Mouse (Mus musculus) midbrain, embryonic 10.5 days (tissue): ENCODE results near the gene Neurl2. TPM values are rescaled to one million over a fixed set of nuclear protein-coding genes. Genes with fewer than 3 reads are reported as not detected.
"Not testable (repeated sequence)": the region's sequence is repeated elsewhere in the genome, so short reads cannot be mapped to it uniquely, and the experiment has no call there.

Source experiments
- DNase-seq: peaks from one replicate; pipeline ENCODE4 v3.0.0-alpha.2; 2017; ENCODE audit warnings: low spot score
- H3K27ac ChIP-seq: fragments of 300-500 bp; sonication (generic); replicated peaks from 2 replicates; pipeline ENCODE4 v1.5.1; 2016; ENCODE audit warnings: mild to moderate bottlenecking
- H3K27me3 ChIP-seq: fragments of 300-500 bp; sonication (generic); 2 replicates; pipeline ENCODE4 v1.6.1; 2016; ENCODE audit warnings: low read depth, mild to moderate bottlenecking; ENCODE audit not compliant: poor library complexity, severe bottlenecking
- H3K36me3 ChIP-seq: fragments of 300-500 bp; sonication (generic); 2 replicates; pipeline ENCODE4 v1.6.1; 2016; ENCODE audit warnings: mild to moderate bottlenecking, moderate library complexity
- H3K4me1 ChIP-seq: fragments of 300-500 bp; sonication (generic); 2 replicates; pipeline ENCODE4 v1.6.1; 2016
- H3K4me3 ChIP-seq: fragments of 300-500 bp; sonication (generic); 2 replicates; pipeline ENCODE4 v1.5.1; 2016; ENCODE audit warnings: mild to moderate bottlenecking, moderate library complexity
- H3K9me3 ChIP-seq: fragments of 300-500 bp; sonication (generic); replicated peaks from 2 replicates; pipeline ENCODE4 v1.6.1; 2016; ENCODE audit warnings: mild to moderate bottlenecking
- WGBS: fragments of 180-500 bp; shearing (Covaris S2); methylation state at CpG from one replicate; pipeline ENCODE4 v1.1.7; 2016; 5-methylcytosine and 5-hydroxymethylcytosine counted together
- polyA plus RNA-seq: library from polyadenylated mRNA; unstranded; fragments of >200 nt; fragmentation: Nextera tagmentation; extraction: Ambion mirVana; gene quantifications from 2 replicates; pipeline ENCODE4 v1.2.1, GENCODE M21; 2016

The Neurl2 gene
- polyA plus RNA-seq, 1 experiment from 2014 or later, result 3.8 TPM

DNA sequence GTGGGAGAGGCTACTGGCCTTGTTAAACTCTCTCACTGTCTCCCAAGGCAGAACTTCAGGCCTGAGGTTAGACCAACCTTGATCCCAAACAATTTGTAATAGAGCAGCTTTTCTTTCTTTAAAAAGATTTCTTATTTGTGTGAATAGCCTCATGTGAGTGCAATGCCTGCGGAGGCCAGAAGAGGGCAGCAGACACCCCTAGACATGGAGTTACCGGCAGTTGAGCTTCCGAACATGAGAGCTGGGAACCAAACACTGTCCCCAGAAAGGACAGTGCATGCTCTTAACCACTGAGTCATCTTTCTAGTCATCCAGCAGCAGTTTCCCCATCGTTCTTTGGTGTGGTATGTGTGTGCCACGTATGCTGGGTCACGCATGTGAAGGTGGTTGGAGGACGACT, 34.3 kb upstream of the Neurl2 start:
- no peaks in the 10 kb centered on the region for H3K27me3 ChIP-seq
- no peak for DNase-seq
- WGBS, result 90% methylated on average over 7 of the region's 7 CpGs
- peaks cover 6% of the 10 kb centered on the region; the same call in 1 of the 2 replicates for H3K9me3 ChIP-seq
- no peak overlapping the region for H3K27ac ChIP-seq
- H3K4me1 ChIP-seq, result peaks cover 8% of the 10 kb centered on the region; the same call in 1 of the 2 replicates
- H3K36me3 ChIP-seq, result no peaks in the 10 kb centered on the region
- H3K4me3 ChIP-seq, result no peak overlapping the region

DNA sequence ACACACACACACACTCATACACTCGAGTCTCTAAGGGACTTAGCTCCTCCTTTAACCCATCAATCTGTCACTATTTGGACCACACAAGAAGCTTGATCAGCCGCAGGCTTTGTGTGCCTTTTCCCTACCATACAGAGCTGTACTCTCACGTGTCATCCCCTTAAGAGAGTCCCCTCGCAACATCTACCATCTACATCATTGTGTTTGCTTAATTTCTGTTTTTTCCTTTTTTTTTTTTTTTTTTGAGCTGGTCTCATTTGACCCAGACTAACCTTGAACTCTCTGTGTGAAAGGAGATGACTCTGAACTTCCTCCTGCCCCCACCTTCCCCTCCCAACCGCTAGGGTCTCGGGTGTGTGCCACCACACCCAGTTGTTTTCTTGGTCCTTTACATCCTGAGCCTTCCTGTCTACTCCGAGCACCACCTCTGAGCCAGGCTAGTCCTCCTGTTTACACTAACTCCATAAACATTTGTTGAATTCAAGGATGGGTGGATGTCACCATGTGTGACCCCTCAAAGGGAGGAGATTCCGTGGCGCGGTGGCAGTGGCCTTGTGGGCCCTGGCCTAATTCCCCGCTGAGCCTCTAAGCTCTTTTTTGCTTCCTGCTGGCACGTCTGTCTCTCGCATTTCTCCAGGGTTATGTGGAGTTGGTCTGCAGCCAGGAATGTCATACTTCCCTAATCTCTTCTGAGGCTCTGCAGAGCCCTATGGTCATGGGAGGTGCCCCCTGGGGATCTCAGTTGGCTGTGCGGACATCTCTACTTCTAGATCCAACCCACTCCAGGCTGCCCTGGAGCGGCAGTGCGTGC, 33.7 kb upstream of the Neurl2 start:
- Histone ChIP-seq H3K9me3 (peaks cover 6% of the 10 kb centered on the region; the same call in 1 of the 2 replicates), H3K27ac (no peak overlapping the region), H3K36me3 (no peaks in the 10 kb centered on the region), H3K4me1 (peaks cover 14% of the 10 kb centered on the region), H3K27me3 (no peaks in the 10 kb centered on the region), H3K4me3 (no peak overlapping the region)
- DNase-seq, result no peak
- 71% methylated on average over 16 of the region's 16 CpGs for whole genome bisulfite sequencing

DNA sequence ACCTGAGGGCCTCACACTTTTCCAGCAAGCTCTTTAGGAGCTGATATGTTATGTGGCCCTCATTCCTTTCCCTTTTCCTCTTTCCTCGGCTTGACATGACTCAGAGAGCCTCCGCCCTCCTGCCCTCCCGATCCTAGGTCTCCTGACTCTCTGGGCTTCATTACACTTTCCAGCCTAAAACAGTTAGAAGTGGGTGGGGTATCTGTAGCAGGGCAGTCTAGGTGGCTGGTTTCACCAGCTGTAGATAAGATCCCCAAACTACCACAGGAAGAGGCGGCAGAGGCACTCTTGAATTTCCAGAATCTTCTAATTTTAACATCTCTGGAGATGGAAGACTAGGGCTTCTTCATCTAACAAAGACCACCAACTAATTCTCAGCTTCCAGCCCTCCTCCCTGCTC, 31.3 kb upstream of the Neurl2 start:
- Histone ChIP-seq H3K36me3 (no peaks in the 10 kb centered on the region), H3K4me3 (no peak overlapping the region), H3K4me1 (peaks cover 17% of the 10 kb centered on the region), H3K27me3 (peaks cover 5% of the 10 kb centered on the region), H3K9me3 (peaks cover 6% of the 10 kb centered on the region; the same call in 1 of the 2 replicates), H3K27ac (no peak overlapping the region)
- no peak for DNase-seq
- 80% methylated on average over 4 of the region's 4 CpGs for WGBS

DNA sequence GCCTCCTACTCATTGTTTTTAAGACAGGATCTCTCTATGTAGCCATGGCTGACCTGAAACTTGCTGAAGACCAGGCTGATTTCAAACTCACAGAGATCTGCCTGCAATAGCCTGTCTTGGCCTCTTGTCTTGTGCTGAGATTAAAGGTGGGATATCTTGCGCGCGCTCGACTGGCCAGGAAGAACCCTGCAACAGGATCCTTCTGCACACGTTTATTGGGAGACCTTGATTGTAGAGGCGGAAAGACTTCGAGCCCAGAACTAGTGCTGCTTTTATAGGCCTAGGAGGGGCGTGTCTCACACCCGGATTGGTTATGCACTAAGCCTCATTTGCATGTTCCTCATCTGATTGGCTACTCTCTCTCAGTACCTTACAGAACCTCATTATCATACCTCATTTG, 30.2 kb upstream of the Neurl2 start:
- peaks cover 24% of the 10 kb centered on the region for H3K4me1 ChIP-seq
- H3K27ac ChIP-seq, DNase-seq, H3K4me3 ChIP-seq, H3K9me3 ChIP-seq, H3K36me3 ChIP-seq: not testable (repeated sequence)
- 90% methylated on average over 9 of the region's 9 CpGs for WGBS
- peaks cover 16% of the 10 kb centered on the region for H3K27me3 ChIP-seq

DNA sequence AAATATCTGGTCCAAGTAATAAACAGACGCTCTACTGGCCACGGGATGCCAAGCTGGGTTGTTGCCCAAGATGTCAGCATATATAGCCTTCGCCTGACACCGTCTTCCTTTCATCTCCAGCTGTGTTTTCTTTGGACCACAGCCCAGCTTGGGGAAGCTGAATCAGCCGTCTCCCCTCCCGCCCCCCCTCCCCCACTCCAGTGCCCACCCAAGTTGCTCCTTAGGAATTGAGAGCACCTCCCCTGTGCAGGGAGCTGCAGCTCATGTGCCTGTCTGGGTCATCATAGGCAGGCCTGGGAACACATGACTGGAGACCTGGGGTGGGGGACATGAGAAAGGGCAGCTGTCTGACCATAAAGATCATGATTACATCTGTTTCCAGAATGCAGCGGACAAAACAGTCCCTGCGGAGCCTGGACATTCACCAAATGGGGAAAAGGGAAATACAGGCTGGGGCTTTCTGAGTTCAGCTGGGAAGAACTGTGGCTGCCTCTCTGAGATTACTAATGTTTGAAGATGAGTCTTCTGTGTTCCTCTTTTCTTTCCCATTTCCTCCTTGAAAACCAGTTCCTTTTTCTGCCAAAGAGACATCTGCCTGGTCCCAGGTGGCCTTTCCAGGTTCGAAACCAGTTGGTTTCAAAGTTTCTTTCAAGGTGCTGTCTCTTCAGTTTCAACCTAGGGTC, 29.1 kb upstream of the Neurl2 start:
- H3K4me1 ChIP-seq, result peaks cover 34% of the 10 kb centered on the region
- DNase-seq, result peak; percentile 51
- no peaks in the 10 kb centered on the region for H3K36me3 ChIP-seq
- H3K4me3 ChIP-seq, result no peak overlapping the region
- 0 out of 2 replicates have a peak, but pooled peaks cover 2% of the 10 kb centered on the region for H3K9me3 ChIP-seq
- 68% methylated on average over 9 of the region's 9 CpGs for WGBS
- H3K27me3 ChIP-seq, result peaks cover 27% of the 10 kb centered on the region
- no peak overlapping the region for H3K27ac ChIP-seq

DNA sequence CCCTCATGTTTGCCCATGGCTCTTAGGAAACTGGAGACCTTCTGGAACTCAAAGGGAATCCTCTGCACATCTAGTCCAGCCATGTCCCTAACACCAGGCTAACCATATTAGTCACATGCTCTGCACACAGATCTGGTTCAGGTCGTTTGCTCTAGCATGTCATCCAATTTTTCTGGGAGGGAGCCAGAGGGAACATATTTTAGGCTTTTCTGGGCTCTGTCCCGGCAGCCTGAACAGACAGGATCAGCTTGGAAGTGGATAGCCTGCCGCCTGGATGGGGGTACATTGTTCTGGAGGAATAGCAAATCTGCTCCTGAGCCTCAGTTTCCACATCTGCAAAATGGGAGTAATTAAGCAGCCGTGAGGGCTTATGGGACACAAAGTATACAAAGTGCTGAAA, 27.8 kb upstream of the Neurl2 start:
- H3K27ac ChIP-seq, result no peak overlapping the region
- no peak for DNase-seq
- 82% methylated on average over 4 of the region's 4 CpGs for WGBS
- H3K27me3 ChIP-seq, result peaks cover 39% of the 10 kb centered on the region
- H3K4me1 ChIP-seq, result peaks cover 42% of the 10 kb centered on the region
- no peak overlapping the region for H3K4me3 ChIP-seq
- no peaks in the 10 kb centered on the region for H3K9me3 ChIP-seq
- no peaks in the 10 kb centered on the region for H3K36me3 ChIP-seq

DNA sequence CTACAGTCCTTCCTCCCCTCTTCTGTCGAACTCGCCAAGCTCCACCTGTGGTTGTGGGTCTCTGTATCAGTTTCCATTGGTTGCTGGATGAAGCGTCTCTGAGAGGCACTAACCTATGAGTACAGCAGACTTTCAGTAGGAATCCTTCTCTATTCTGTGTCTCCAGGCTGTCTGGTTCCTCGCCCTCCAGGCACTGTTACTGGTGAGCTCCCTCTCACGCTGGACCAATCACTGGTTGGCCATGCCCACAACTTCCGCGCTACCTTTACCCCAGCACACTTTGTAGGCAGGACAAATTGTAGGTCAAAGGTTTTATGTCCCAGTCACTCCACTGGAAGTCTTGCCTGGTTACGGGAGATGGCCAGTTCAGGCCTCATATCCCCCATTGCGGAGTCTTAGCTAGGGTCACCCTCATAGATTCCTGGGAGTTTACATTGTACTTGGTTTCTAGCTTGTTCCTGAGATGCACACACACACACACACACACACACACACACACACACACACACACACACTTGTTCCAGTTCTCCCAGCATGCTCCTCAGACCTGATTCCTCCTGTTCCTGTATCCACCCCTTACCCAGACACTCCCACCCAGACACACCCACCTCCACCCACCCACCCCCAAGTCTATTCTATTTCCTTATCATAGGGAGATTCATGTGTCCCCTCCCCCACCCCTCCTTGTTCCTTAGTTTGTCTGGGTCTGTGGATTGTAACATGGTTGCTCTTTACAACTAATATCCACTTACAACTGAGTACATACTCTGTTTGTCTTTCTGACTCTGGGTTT, 26.6 kb upstream of the Neurl2 start:
- Histone ChIP-seq H3K27ac (no peak overlapping the region), H3K4me3 (no peak overlapping the region), H3K27me3 (peaks cover 49% of the 10 kb centered on the region), H3K36me3 (no peaks in the 10 kb centered on the region), H3K9me3 (no peaks in the 10 kb centered on the region), H3K4me1 (peaks cover 55% of the 10 kb centered on the region)
- DNase-seq, result no peak
- 67% methylated on average over 9 of the region's 9 CpGs for WGBS

DNA sequence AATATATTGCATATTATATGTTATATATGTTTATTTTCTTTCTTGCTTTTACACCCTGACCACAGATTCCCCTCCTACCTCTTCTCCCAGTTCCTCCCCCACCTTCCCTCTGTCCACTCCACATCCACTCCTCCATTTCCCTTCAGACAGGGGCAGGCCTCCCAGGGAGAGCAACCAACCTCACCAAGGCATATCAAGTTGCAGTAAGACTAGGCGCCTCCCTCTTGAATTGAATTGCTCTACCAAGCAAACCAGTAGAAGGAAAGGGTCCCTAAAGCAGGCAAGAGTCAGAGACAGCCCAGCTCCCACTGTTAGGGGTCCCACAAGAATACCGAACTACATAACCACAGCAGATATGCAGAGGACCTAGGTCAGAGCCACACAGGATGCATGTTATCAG, 25.9 kb upstream of the Neurl2 start:
- Histone ChIP-seq H3K27me3 (peaks cover 51% of the 10 kb centered on the region), H3K27ac (no peak overlapping the region), H3K9me3 (no peaks in the 10 kb centered on the region), H3K36me3 (peaks cover 5% of the 10 kb centered on the region), H3K4me3 (no peak overlapping the region), H3K4me1 (peaks cover 57% of the 10 kb centered on the region)
- no peak for DNase-seq
- 59% methylated on average over 2 of the region's 2 CpGs for WGBS

DNA sequence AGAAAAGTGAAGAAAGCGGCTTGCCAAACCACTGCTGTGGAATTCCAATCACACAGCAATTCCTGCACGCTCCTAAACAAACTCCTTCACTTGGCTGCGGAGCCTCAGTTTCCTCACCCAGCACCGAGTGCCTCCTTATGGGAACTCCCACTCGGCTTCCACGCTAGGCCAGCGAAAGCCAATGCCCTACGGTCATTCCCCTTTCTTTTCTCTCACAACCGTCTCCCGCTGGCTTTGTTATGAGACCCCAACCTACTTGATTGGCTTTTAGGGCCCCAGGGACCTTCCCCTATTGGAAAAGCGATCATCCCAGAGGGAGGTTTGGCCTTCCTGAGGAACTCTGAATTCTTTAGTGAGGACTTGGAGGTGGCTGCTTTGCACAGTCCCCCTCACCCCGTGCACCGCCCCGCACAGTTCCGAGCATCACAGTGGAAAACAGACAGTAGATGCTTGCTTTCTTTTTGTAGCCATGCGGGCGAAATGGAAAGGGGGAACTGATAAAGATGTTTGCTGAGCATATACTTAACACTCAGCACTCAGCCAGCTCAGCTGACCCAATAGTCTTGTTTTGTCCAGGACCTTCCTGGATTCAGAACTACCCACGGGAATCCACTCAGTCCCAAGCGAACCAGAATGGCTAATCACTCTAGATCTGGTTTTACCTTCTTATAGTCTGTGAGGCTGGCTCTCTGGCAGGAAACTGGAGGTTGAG, 24.7 kb upstream of the Neurl2 start:
- Histone ChIP-seq H3K27me3 (peaks cover 51% of the 10 kb centered on the region), H3K9me3 (no peaks in the 10 kb centered on the region), H3K4me3 (peak overlapping the region; percentile 75), H3K27ac (peak overlapping the region; percentile 85), H3K36me3 (peaks cover 16% of the 10 kb centered on the region), H3K4me1 (peaks cover 57% of the 10 kb centered on the region)
- DNase-seq, result no peak
- WGBS, result 2% methylated on average over 19 of the region's 19 CpGs

DNA sequence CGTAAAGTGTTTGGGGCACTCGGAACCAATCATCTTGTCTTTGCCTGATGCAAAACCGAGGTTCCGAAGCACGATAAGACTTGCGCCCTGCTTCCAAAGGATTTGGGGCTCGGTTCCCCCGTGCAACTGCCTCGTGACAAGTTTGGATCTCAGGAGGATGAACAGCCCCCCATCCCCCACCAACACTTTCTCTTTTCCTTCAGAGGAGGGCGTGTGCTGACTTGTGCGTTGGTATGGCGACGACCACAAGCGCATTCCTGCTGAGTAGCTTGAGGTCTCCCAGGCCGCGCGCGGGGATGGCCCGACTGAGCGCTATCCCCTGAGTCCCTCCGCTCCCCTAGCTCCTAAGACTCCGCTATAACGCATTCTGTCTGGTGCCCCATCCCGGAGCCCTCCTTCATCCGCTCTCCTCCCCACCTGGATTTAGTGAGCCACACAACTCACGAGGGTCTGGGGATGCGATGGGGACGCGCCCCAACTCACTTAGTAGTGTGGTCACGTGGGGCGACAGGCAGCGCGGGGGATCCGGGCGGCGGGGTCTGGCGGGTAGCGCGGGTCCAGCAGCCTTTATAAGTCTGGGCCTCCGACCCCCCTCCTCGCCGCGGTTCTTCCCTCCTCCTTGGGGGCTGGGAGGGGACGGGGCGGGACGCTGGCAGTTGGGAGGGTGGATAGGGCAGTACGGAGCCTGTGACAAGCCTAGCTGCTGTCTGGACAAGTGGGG, 24.0 kb upstream of the Neurl2 start, which contains the start of gene Pltp:
TSS of gene Pltp (minus strand) at position 611 of the 721 bp plus-strand sequence.
- H3K36me3 ChIP-seq, result peaks cover 24% of the 10 kb centered on the region
- H3K27me3 ChIP-seq, result peaks cover 51% of the 10 kb centered on the region
- under 1% methylated on average over 47 of the region's 47 CpGs for WGBS
- H3K9me3 ChIP-seq, result no peaks in the 10 kb centered on the region
- peak; percentile 88 for DNase-seq
- H3K4me3 ChIP-seq, result peak within 1 kb of the TSS; percentile 75
- H3K4me1 ChIP-seq, result peaks cover 51% of the 10 kb centered on the region
- peak within 1 kb of the TSS; percentile 85 for H3K27ac ChIP-seq

DNA sequence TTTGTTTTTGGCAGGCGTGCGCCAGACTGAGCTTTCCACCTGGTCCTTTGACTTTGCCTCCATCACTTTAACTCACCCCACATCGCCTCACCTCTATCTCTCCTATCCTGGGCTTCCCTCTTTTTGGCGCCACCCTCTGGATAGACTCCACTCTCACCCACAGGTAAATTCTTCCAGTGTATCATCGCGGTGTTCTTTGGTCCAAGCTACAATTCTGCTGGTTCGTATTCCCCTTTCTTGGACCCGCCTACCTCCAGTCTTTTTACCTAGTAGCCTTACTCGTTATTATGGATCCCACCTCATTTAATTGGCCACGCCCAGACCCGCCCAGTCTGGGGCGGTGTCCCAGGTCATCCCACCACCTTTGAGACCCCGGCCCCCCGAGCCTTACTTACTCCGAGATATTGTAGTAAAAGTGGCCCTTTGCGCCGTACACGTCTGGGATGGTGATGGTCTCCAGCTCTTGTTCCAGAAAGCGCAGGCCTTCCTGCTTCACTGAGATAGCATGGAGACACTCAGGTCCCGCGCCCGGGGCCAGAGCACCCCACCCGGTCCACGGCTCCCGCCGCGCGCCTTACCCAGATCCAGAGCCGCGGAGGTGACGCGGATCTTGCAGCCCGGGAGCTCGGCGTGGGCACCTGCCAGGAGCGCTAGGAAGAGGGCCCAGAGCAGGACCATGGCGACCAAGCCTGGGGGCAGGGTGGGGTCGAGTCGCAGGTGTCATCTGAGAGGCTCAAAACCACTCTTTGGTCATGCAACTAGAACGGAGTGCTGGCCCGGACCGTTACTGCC, 23.2 kb upstream of the Neurl2 start:
- 1% methylated on average over 42 of the region's 42 CpGs for WGBS
- peak; percentile 47 for DNase-seq
- Histone ChIP-seq H3K27me3 (peaks cover 51% of the 10 kb centered on the region), H3K9me3 (no peaks in the 10 kb centered on the region), H3K36me3 (peaks cover 31% of the 10 kb centered on the region), H3K27ac (peak overlapping the region; percentile 85), H3K4me3 (peak overlapping the region; percentile 75), H3K4me1 (peaks cover 45% of the 10 kb centered on the region)
